Mouse (Mus musculus) cerebellum, adult 11-12 months (tissue): Measurements from ENCODE around the gene Ctnnd1.
"Not testable (repeated sequence)": the region's sequence is repeated elsewhere in the genome, so short reads cannot be mapped to it uniquely, and the experiment has no call there.

Source experiments
- DNase-seq: peaks from one replicate; pipeline ENCODE4 v3.0.0; 2022

Ctnnd1 gene

GRCm38 (mm10) chr2:84650464-84651195, at the start of gene Ctnnd1:
Ctnnd1 (minus strand) TSS chr2:84650765.
- DNase-seq: peak; percentile 91

DNA sequence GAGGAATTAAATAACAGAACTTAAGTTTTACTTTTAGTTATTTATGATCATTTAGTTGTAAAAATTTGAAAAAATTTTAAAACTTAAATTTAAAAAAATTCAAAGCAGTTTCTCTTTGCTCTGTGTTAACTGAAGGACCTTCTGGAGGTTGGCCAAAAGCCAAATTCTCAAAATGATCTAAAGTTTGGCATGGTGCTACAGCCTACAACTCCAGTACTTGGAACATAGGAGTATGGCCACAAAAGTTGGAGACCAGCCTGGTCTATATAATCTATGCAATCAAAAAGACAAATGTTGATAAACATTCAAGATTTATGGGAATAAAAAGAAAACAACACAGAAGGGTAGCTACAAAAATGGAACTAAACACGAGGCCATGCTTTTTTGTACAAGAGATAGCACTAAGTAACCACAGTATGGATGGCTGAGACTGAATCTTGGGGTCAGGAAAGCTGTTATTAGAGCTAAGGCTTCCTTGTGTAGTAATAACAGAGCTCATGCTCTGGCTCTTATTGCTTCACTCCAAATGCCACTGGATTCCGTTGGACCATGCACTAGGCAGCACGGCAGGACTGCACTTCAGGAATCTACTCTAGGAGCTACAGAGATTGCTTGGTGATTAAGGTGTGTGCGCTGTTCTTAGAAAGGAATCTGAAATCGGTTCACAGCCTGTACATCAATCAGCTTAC, 44.6 kb upstream of the Ctnnd1 start:
- no peak for DNase-seq

GRCm38 (mm10) chr2:84690050-84690449, 39.5 kb upstream of the Ctnnd1 start:
- peak; percentile 57 for DNase-seq

GRCm38 (mm10) chr2:84688080-84688844, 37.7 kb upstream of the Ctnnd1 start:
- no peak for DNase-seq

GRCm38 (mm10) chr2:84682605-84683183, 32.1 kb upstream of the Ctnnd1 start:
- DNase-seq: no peak

- DNase-seq: no peak
Measured at GRCm38 (mm10) chr2:84679016-84679415, 28.5 kb upstream of the Ctnnd1 start, which contains the start of gene Tmx2. Tmx2 (minus strand) TSS chr2:84679140.

GRCm38 (mm10) chr2:84677968-84678880, 27.7 kb upstream of the Ctnnd1 start, which contains the start of the genes Gm28635 and Med19:
Gm28635 (minus strand) TSS chr2:84678041.
Med19 (plus strand) TSS chr2:84678402.
- peak; percentile 97 for DNase-seq

- DNase-seq: no peak
Measured at GRCm38 (mm10) chr2:84677270-84677967, 26.9 kb upstream of the Ctnnd1 start.

DNA sequence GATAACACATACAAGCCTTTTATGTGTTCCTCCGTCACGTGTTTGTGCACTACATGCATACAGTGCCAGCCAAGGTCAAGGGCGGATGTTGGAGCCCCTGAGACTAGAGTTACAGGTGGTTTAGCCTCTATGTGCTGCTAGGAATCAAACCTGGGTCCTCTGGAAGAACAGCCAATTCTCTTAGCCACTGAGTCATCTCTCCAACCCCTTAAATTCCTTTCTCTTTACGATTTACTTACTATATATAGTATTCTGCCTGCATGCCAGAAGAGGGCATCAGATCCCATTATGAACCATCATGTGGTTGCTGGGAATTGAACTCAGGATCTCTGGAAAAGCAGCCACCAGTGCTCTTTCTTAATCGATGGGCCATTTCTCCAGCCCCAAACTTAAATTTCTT, 21.0 kb upstream of the Ctnnd1 start:
- not testable (repeated sequence) for DNase-seq

DNA sequence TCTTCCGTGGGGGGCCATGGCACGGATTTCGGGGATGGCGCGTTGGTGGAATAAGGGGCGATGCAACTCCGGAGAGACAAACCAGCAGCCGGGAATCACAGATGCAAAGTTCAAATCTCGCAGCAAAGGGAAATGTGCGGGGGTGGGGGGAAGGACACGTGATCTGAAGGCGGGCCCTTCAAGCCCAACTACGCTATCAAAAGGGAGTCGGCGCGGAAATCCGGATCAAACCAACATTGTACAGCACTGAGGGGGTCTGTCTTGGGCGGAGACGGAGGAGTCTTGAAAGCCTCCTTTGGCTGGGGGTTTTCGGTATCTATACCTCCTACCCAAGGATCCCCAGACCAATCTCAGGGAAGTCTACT, 20.0 kb upstream of the Ctnnd1 start, which contains the start of gene Selenoh:
Gene Selenoh (minus strand): TSS at position 202 of the 365 bp plus-strand sequence.
- peak; percentile 80 for DNase-seq

DNA sequence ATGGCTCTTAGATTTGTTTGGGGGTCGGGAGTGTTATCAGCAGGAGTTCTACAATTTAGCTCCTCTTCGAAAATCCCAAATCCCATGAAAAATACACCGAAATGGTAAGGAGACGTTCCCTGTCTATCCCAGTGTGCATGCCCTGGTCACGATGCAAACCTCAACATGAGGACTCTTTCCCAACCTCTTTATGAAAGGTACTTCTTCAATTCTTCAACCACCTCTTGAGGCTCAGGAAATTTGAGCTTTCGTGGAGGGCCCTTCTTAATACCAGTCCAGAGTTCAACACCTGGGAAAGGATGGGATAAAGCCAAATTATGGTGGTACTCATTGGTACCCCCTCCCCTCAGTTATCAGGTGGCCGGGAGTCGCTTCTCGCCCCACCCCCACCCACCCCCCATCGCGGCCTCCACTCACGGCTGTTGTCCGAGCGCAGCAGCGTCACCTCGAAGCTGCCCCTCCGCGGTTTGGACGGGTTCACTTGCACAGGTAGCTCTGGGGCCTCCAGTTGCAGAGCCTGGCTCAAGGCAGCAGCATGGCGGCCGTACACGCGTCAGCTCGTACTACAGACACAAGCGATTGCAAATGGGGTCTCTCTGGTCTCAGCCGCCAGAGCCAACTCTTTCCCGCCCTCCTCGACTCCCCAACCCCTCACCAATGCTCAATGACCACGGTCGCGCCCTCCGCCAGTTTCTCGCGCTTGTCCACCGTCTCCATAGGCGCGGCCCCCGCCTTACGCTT, 19.4 kb upstream of the Ctnnd1 start:
- no peak for DNase-seq

DNA sequence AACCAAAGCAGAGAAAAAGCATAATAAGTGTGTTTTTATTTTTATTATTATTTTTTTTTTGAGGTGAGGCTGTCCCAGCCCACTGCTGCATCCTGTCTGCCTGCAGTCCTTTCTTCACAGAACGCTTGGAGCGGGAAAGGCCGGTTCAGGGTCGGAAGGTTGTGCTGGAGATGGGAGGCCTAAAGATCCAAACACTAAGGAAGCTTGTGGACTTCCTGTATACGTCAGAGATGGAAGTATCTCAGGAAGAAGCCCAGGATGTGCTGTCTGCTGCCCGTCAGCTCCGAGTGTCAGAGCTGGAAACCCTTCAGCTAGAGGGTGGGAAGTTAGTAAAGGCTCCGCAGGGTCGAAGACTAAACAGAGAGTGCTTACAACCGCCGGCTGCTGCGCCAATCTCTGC, 15.5 kb upstream of the Ctnnd1 start:
- DNase-seq: no peak

DNA sequence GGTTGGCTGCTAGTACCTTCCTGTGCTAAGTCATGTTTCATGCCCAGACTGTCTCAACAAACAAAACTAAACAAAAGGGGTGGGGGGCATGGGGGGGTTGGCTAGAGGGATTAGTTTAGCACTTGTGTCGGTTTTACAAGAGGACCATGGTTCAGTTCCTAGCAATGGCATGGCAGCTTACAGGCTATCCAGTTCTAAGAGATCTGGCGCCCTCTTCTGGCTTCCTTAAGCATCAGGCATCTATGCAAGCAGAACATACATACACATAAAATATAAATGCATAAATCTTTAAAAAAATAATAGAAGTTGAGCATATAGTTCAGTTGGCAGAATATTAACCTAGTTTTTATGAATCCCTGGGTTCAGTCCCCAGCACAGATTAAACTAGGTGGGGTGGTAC, 12.3 kb upstream of the Ctnnd1 start:
- no peak for DNase-seq

GRCm38 (mm10) chr2:84660253-84660652, 9.7 kb upstream of the Ctnnd1 start:
- no peak for DNase-seq

- no peak for DNase-seq
Measured at GRCm38 (mm10) chr2:84658806-84659205, 8.2 kb upstream of the Ctnnd1 start, which contains the start of gene Btbd18. Btbd18 (plus strand) TSS chr2:84659079.

- DNase-seq: no peak
Measured at GRCm38 (mm10) chr2:84655864-84656263, 5.3 kb upstream of the Ctnnd1 start.

DNA sequence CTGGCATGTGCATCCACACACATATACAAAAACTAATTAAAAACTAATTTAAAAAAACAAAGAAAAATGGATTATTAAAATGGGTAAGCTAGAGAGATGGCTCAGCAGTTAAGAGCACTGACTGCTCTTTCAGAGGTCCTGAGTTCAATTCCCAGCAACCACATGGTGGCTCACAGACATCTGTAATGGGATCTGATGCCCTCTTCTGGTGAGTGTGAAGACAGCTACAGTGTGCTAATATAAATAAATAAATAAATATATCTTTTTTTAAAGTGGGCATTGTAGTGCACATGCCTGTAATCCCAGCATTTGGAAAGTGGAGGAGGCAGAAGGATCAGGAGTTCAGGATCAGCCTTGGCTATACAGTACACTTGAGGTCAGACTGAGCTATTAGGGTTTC, 2.8 kb upstream of the Ctnnd1 start:
- no peak for DNase-seq

DNA sequence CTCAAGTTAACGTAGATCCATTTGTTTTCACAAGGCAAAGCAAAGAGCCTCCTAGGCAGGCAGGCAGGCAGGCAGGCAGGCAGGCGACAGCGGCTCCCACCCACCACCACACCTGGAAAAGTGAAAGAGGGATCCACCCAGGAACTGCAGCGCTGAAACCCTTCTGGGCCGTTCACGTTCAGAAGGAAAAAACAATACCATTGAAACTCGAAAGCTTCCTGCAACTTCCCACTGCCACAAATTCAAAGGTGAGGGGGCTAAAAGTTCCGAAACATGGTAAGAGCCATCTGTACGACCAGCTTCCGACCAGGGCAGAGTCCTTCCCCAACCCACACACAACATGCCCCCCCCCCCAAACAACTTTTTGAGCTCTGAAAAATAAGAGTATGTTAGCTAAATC, 891 bp downstream of the Ctnnd1 start:
- DNase-seq: no peak

DNA sequence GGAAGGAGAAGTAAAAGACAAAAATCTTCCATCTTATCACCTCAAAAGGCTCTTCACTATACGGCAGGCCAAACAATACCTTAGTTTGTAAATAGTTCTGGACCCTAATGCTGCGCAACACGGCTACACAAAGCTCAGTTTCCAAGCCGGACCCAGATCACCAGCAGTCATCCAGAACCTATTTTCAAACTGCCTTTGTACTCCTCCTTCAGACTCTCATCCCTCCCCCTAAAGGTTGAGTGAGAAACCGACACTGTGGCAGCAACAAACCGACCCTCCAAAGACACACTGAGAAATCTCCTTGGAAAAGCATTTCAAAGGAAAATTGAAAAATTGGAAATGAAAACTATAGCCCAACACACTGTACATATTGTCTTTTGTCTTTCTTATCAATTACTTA, 2.2 kb downstream of the Ctnnd1 start:
- no peak for DNase-seq

GRCm38 (mm10) chr2:84647051-84647568, 3.5 kb downstream of the Ctnnd1 start:
- no peak for DNase-seq
